Mouse (Mus musculus) heart, postnatal 14 days (tissue): ENCODE measurements around the gene Olfr1148. TPM values are rescaled to one million over a fixed set of nuclear protein-coding genes. Genes with fewer than 3 reads are reported as not detected.

Experiments used
- DNase-seq, 2 experiments: peaks; one replicate each; pipeline ENCODE4 v3.0.0; 2021 to 2022
- intact Hi-C: fragments of 180-260 bp; cut with DNase I; formaldehyde crosslinking; loops from one replicate; pipeline ENCODE4 v1.15.1; 2025
- long read RNA-seq, 2 experiments: library from polyadenylated mRNA; stranded (forward); transcript quantifications; one replicate each; pipeline ENCODE4 v2.0.0; 2021
- total RNA-seq, 2 experiments: library from RNA; stranded (reverse); gene quantifications; 2 replicates each; pipeline ENCODE4 v1.2.3; 2021

Olfr1148 gene
- total RNA-seq: not detected
- long read RNA-seq, experiment 1: 0 reads
- long read RNA-seq, experiment 2: 0 reads

GRCm38 (mm10) chr2:87830233-87830632, at the start of gene Olfr1148:
TSS of gene Olfr1148 (plus strand) at chr2:87830533.
- no peak for DNase-seq
- intact Hi-C loops: no loop called here

GRCm38 (mm10) chr2:87800292-87800691, 30.0 kb upstream of the Olfr1148 start, which contains the start of gene Olfr1143:
TSS of gene Olfr1143 (plus strand) at chr2:87800592.
- DNase-seq: no peak
- intact Hi-C loops: no loop called here

GRCm38 (mm10) chr2:87809522-87809921, 20.8 kb upstream of the Olfr1148 start, which contains the start of gene Olfr1145:
TSS of gene Olfr1145 (plus strand) at chr2:87809822.
- intact Hi-C loops: no loop called here
- no peak for DNase-seq

- DNase-seq: no peak
- intact Hi-C loops: no loop called here
These were observed 13.4 kb downstream of the Olfr1148 start, which contains the start of gene Olfr1150-ps1 for GRCm38 (mm10) chr2:87843693-87844092. TSS of gene Olfr1150-ps1 (plus strand) at chr2:87843993.

- intact Hi-C loops: no loop called here
- DNase-seq: no peak
These were observed 25.2 kb downstream of the Olfr1148 start, which contains the start of gene Olfr1151 for GRCm38 (mm10) chr2:87855562-87855961. TSS of gene Olfr1151 (plus strand) at chr2:87855862.

GRCm38 (mm10) chr2:87866192-87866591, 35.9 kb downstream of the Olfr1148 start, which contains the start of gene Olfr1152:
TSS of gene Olfr1152 (plus strand) at chr2:87866492.
- intact Hi-C loops: no loop called here
- no peak for DNase-seq

Other genes with a start within 250 kb of the Olfr1148 start
- gene Olfr1130, start 224.3 kb upstream of the Olfr1148 start, total RNA-seq: not detected
- not detected for gene Olfr1131, start 203.4 kb upstream of the Olfr1148 start, total RNA-seq
- not detected for gene Olfr1132, start 193.0 kb upstream of the Olfr1148 start, total RNA-seq
- gene Olfr1133, start 183.2 kb upstream of the Olfr1148 start, total RNA-seq: not detected
- not detected for gene Olfr1134, start 172.1 kb upstream of the Olfr1148 start, total RNA-seq
- gene Olfr1135, start 156.9 kb upstream of the Olfr1148 start, total RNA-seq: not detected
- gene Olfr1136, start 136.6 kb upstream of the Olfr1148 start, total RNA-seq: not detected
- gene Olfr1137, start 117.4 kb upstream of the Olfr1148 start, total RNA-seq: not detected
- not detected for gene Olfr1138, start 90.6 kb upstream of the Olfr1148 start, total RNA-seq
- not detected for gene Olfr1140, start 86.8 kb upstream of the Olfr1148 start, total RNA-seq
- gene Olfr1141, start 76.5 kb upstream of the Olfr1148 start, total RNA-seq: not detected
- not detected for gene Olfr152, start 51.0 kb upstream of the Olfr1148 start, total RNA-seq
- not detected for gene Olfr1143, start 29.9 kb upstream of the Olfr1148 start, total RNA-seq
- not detected for gene Olfr1145, start 20.7 kb upstream of the Olfr1148 start, total RNA-seq
- gene Olfr1150-ps1, start 13.5 kb downstream of the Olfr1148 start, total RNA-seq: not detected
- gene Olfr1151, start 25.3 kb downstream of the Olfr1148 start, total RNA-seq: not detected
- gene Olfr1152, start 36.0 kb downstream of the Olfr1148 start, total RNA-seq: not detected
- not detected for gene Olfr1153, start 64.4 kb downstream of the Olfr1148 start, total RNA-seq
- not detected for gene Olfr1154, start 74.6 kb downstream of the Olfr1148 start, total RNA-seq
- not detected for gene Olfr1155, start 114.6 kb downstream of the Olfr1148 start, total RNA-seq
- gene Olfr1156, start 122.6 kb downstream of the Olfr1148 start, total RNA-seq: not detected
- not detected for gene Olfr1157, start 137.8 kb downstream of the Olfr1148 start, total RNA-seq
- not detected for gene Olfr74, start 144.1 kb downstream of the Olfr1148 start, total RNA-seq
- gene Olfr1158, start 159.6 kb downstream of the Olfr1148 start, total RNA-seq: not detected
- not detected for gene Olfr1160, start 177.7 kb downstream of the Olfr1148 start, total RNA-seq
- not detected for gene Olfr1161, start 192.2 kb downstream of the Olfr1148 start, total RNA-seq
- not detected for gene Olfr73, start 207.2 kb downstream of the Olfr1148 start, total RNA-seq
- not detected for gene Olfr1162, start 220.6 kb downstream of the Olfr1148 start, total RNA-seq
- gene Olfr1163, start 241.3 kb downstream of the Olfr1148 start, total RNA-seq: not detected